Mouse (Mus musculus): Measurements from ENCODE around the gene Shc4. TPM values are rescaled to one million over a fixed set of nuclear protein-coding genes. Genes with fewer than 3 reads are reported as not detected.

Gene Shc4
- total RNA-seq, 2 experiments from 2014 or later, result 1.5 to 4.4 TPM

DNA sequence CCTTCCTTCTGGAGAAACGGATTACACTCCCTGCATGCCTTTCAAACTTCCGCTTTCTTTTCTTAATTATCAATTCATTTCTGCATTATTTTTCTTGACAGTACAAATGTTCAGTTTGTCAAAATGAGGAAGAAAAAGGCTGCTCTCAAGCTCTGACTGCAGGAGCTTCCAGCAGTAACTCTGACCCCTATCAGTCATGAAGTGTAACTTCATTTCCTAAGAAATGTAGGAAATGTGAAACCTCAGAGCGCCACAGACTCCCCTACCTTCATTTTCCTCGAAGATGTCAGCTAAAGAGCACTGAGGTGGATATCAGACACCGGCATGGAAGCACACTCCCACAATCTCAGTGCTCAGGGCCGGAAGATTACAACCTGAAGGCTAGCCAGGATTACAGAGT lies 129.9 kb downstream of the Shc4 start:
- intact Hi-C loops (cut with DNase I; ENCODE audit: low total_unique reads), result no loop called here
- DNase-seq, result no peak

GRCm38 (mm10) chr2:125591895-125592294 lies 132.1 kb downstream of the Shc4 start:
- DNase-seq, result no peak
- intact Hi-C loops (cut with DNase I; ENCODE audit: low total_unique reads), result no loop called here

- intact Hi-C loops (cut with DNase I; ENCODE audit: low total_unique reads), result no loop called here
Observed at GRCm38 (mm10) chr2:125589287-125589686, 134.7 kb downstream of the Shc4 start.

DNA sequence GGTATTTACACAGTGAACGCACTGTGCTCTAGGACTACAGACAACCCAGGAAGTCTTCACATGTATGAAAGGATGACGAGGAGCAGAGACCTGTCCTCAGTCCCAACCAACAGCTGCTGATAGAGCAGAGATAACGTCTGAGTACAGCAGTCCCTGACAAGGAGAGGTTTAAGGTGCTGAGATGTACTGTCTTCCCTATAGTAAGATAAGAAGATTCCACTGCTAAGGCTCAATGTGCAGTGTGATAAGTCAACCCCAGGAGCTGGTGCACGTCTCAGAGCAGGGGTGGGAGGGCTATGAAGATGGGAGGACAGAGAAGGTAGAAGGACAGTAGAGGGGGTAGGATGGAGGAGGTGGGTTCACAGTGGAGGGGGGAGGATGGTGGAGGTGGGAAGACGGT lies 142.9 kb downstream of the Shc4 start:
- DNase-seq, result no peak
- intact Hi-C loops (cut with DNase I; ENCODE audit: low total_unique reads), result no loop called here

More at GRCm38 (mm10) chr2:125589287-125589686, 134.7 kb downstream of the Shc4 start:
- DNase-seq, result no peak

- peak; percentile 25 for DNase-seq
- intact Hi-C loops (cut with DNase I; ENCODE audit: low total_unique reads), result no loop called here
Observed at GRCm38 (mm10) chr2:125577670-125578069, 146.3 kb downstream of the Shc4 start.

Other genes starting within 250 kb of the Shc4 start
- under 1 TPM; 0.16 to 0.18 TPM for gene Gm9913, start 219.1 kb downstream of the Shc4 start, total RNA-seq (2021)
- 100 to 1,000 TPM; 159 to 223 TPM for gene Fbn1, start 216.2 kb downstream of the Shc4 start, total RNA-seq (2021)
- gene Cep152, start 99.0 kb downstream of the Shc4 start, total RNA-seq (2021), result 1 to 10 TPM; 1.1 to 1.2 TPM
- 10 to 100 TPM; 44.0 to 51.5 TPM for gene Eid1, start 51.1 kb downstream of the Shc4 start, total RNA-seq (2021)
- 10 to 100 TPM; 19.1 to 38.8 TPM for gene Secisbp2l, start 58.7 kb upstream of the Shc4 start, total RNA-seq (2021)
- 1 to 10 TPM; 8.1 to 8.6 TPM for gene Galk2, start 135.0 kb upstream of the Shc4 start, total RNA-seq (2021)
- gene Cops2, start 135.0 kb upstream of the Shc4 start, total RNA-seq (2021), result 10 to 100 TPM; 88.8 to 94.1 TPM

Measured in gastrocnemius, postnatal 14 days (tissue).